Mouse (Mus musculus): ENCODE data around the gene Cox7a2. TPM values are rescaled to one million over a fixed set of nuclear protein-coding genes. Genes with fewer than 3 reads are reported as not detected.

The Cox7a2 gene
- polyA plus RNA-seq, 1 experiment from 2014 or later, result 610 TPM

GRCm38 (mm10) chr9:79720143-79720542 lies 39.5 kb downstream of the Cox7a2 start:
- WGBS, result 23% methylated on average over 9 of the region's 9 CpGs
- Histone ChIP-seq H3K27me3 (peaks cover 58% of the 10 kb centered on the region), H3K4me1 (peaks cover 43% of the 10 kb centered on the region), H3K27ac (no peak overlapping the region), H3K36me3 (replicated peaks) (no peaks in the 10 kb centered on the region), H3K9me3 (no peaks in the 10 kb centered on the region), H3K9ac (no peak overlapping the region), H3K4me3 (replicated peaks) (no peak overlapping the region), H3K4me2 (peak overlapping the region; percentile 87)
- no peak for ATAC-seq (ENCODE audit: low FRiP score)

GRCm38 (mm10) chr9:79719451-79719850 lies 40.2 kb downstream of the Cox7a2 start:
- Histone ChIP-seq H3K4me2 (peak overlapping the region; percentile 87), H3K36me3 (replicated peaks) (no peaks in the 10 kb centered on the region), H3K9me3 (no peaks in the 10 kb centered on the region), H3K4me1 (peaks cover 50% of the 10 kb centered on the region), H3K9ac (peak overlapping the region; percentile 53; the same call in 1 of the 2 replicates), H3K27ac (no peak overlapping the region), H3K27me3 (peaks cover 63% of the 10 kb centered on the region), H3K4me3 (replicated peaks) (peak overlapping the region; percentile 50)
- 1% methylated on average over 28 of the region's 28 CpGs for WGBS
- ATAC-seq (ENCODE audit: low FRiP score), result no peak

GRCm38 (mm10) chr9:79718481-79719370 lies 41.0 kb downstream of the Cox7a2 start, which contains the start of gene Col12a1:
Gene Col12a1, minus strand, starts transcription at chr9:79718831.
- 0 out of 2 replicates have a peak within 1 kb of the TSS, but pooled peaks have one; percentile 32 for H3K27ac ChIP-seq
- H3K9me3 ChIP-seq, result no peaks in the 10 kb centered on the region
- WGBS, result under 1% methylated on average over 64 of the region's 64 CpGs
- peak within 1 kb of the TSS; percentile 50 for H3K4me3 ChIP-seq (replicated peaks)
- ATAC-seq (ENCODE audit: low FRiP score), result peak; percentile 55
- peaks cover 63% of the 10 kb centered on the region for H3K27me3 ChIP-seq
- H3K4me2 ChIP-seq, result peak within 1 kb of the TSS; percentile 87
- no peaks in the 10 kb centered on the region for H3K36me3 ChIP-seq (replicated peaks)
- peak within 1 kb of the TSS; percentile 53 for H3K9ac ChIP-seq
- H3K4me1 ChIP-seq, result peaks cover 52% of the 10 kb centered on the region

GRCm38 (mm10) chr9:79717836-79718475 lies 41.7 kb downstream of the Cox7a2 start:
- 3% methylated on average over 22 of the region's 22 CpGs for WGBS
- Histone ChIP-seq H3K4me1 (peaks cover 52% of the 10 kb centered on the region), H3K27ac (0 out of 2 replicates have a peak overlapping the region, but pooled peaks have one; percentile 32), H3K4me3 (replicated peaks) (peak overlapping the region; percentile 50), H3K9ac (peak overlapping the region; percentile 53), H3K4me2 (peak overlapping the region; percentile 87), H3K9me3 (no peaks in the 10 kb centered on the region), H3K27me3 (peaks cover 63% of the 10 kb centered on the region), H3K36me3 (replicated peaks) (no peaks in the 10 kb centered on the region)
- ATAC-seq (ENCODE audit: low FRiP score), result no peak

GRCm38 (mm10) chr9:79716909-79717835 lies 42.5 kb downstream of the Cox7a2 start:
- Histone ChIP-seq H3K9ac (0 out of 2 replicates have a peak overlapping the region, but pooled peaks have one; percentile 53), H3K4me1 (peaks cover 52% of the 10 kb centered on the region), H3K4me3 (replicated peaks) (peak overlapping the region; percentile 50), H3K9me3 (no peaks in the 10 kb centered on the region), H3K27me3 (peaks cover 58% of the 10 kb centered on the region), H3K4me2 (peak overlapping the region; percentile 87), H3K27ac (no peak overlapping the region), H3K36me3 (replicated peaks) (no peaks in the 10 kb centered on the region)
- no peak; the same call in none of the 2 replicates for ATAC-seq (ENCODE audit: low FRiP score)
- WGBS, result 9% methylated on average over 23 of the region's 23 CpGs

GRCm38 (mm10) chr9:79716496-79716895 lies 43.2 kb downstream of the Cox7a2 start:
- no peak overlapping the region for H3K27ac ChIP-seq
- peak overlapping the region; percentile 87 for H3K4me2 ChIP-seq
- H3K9ac ChIP-seq, result no peak overlapping the region
- no peak for ATAC-seq (ENCODE audit: low FRiP score)
- no peaks in the 10 kb centered on the region for H3K9me3 ChIP-seq
- peaks cover 52% of the 10 kb centered on the region for H3K4me1 ChIP-seq
- no peaks in the 10 kb centered on the region for H3K36me3 ChIP-seq (replicated peaks)
- WGBS, result 40% methylated on average over 5 of the region's 5 CpGs
- H3K4me3 ChIP-seq (replicated peaks), result peak overlapping the region; percentile 50; the same call in 1 of the 2 replicates
- peaks cover 51% of the 10 kb centered on the region for H3K27me3 ChIP-seq

GRCm38 (mm10) chr9:79714471-79715045 lies 45.1 kb downstream of the Cox7a2 start:
- H3K27ac ChIP-seq, result no peak overlapping the region
- no peaks in the 10 kb centered on the region for H3K9me3 ChIP-seq
- no peaks in the 10 kb centered on the region for H3K36me3 ChIP-seq (replicated peaks)
- peak overlapping the region; percentile 18 for H3K4me3 ChIP-seq (replicated peaks)
- 3% methylated on average over 16 of the region's 16 CpGs for WGBS
- H3K4me1 ChIP-seq, result peaks cover 38% of the 10 kb centered on the region
- ATAC-seq (ENCODE audit: low FRiP score), result peak; percentile 51
- peak overlapping the region; percentile 39; the same call in 1 of the 2 replicates for H3K9ac ChIP-seq
- H3K4me2 ChIP-seq, result peak overlapping the region; percentile 53
- peaks cover 34% of the 10 kb centered on the region for H3K27me3 ChIP-seq

Other genes with a start within 250 kb of the Cox7a2 start
- gene Col12a1, start 41.0 kb downstream of the Cox7a2 start, polyA plus RNA-seq (2016; fragmentation: Nextera tagmentation; extraction: Ambion mirVana), result 13.1 and 19.4 TPM in 2 replicates
- 87.5 and 88.1 TPM in 2 replicates for gene Tmem30a, start 33.6 kb upstream of the Cox7a2 start, polyA plus RNA-seq (2016; fragmentation: Nextera tagmentation; extraction: Ambion mirVana)